Mouse (Mus musculus) liver, embryonic 13.5 days (tissue): ENCODE results near the gene Vwc2. TPM values are rescaled to one million over a fixed set of nuclear protein-coding genes. Genes with fewer than 3 reads are reported as not detected.

Source experiments
- ATAC-seq: fragments of 200-750 bp; cut with Nextera tagmentation; 2 replicates; pipeline ENCODE4 v1.8.0; 2017; ENCODE audit warnings: low read depth, mild to moderate bottlenecking, moderate number of reproducible peaks, moderate library complexity
- DNase-seq: peaks from one replicate; pipeline ENCODE4 v3.0.0; 2022
- H3K27ac ChIP-seq: fragments of 300-500 bp; sonication (generic); 2 replicates; pipeline ENCODE4 v1.5.1; 2015; ENCODE audit warnings: moderate library complexity, mild to moderate bottlenecking, inconsistent platforms
- H3K27me3 ChIP-seq: fragments of 300-500 bp; sonication (generic); 2 replicates; pipeline ENCODE4 v1.6.1; 2015; ENCODE audit warnings: mild to moderate bottlenecking, inconsistent platforms
- H3K36me3 ChIP-seq: fragments of 300-500 bp; sonication (generic); 2 replicates; pipeline ENCODE4 v1.6.1; 2015; ENCODE audit warnings: mild to moderate bottlenecking, inconsistent platforms
- H3K4me1 ChIP-seq: fragments of 300-500 bp; sonication (generic); replicated peaks from 2 replicates; pipeline ENCODE4 v1.6.1; 2015; ENCODE audit warnings: inconsistent platforms
- H3K4me2 ChIP-seq: fragments of 300-500 bp; sonication (generic); 2 replicates; pipeline ENCODE4 v1.6.1; 2015; ENCODE audit warnings: inconsistent platforms, mild to moderate bottlenecking, moderate library complexity
- H3K4me3 ChIP-seq: fragments of 300-500 bp; sonication (generic); replicated peaks from 2 replicates; pipeline ENCODE4 v1.5.1; 2015; ENCODE audit warnings: mild to moderate bottlenecking, inconsistent platforms
- H3K9ac ChIP-seq: fragments of 300-500 bp; sonication (generic); 2 replicates; pipeline ENCODE4 v1.6.1; 2015; ENCODE audit warnings: mild to moderate bottlenecking, inconsistent platforms
- H3K9me3 ChIP-seq: fragments of 300-500 bp; sonication (generic); replicated peaks from 2 replicates; pipeline ENCODE4 v1.6.1; 2016; ENCODE audit warnings: inconsistent platforms
- WGBS: fragments of 180-500 bp; shearing (Covaris S2); methylation state at CpG from one replicate; pipeline ENCODE4 v1.1.7; 2015; ENCODE audit not compliant: insufficient replicate concordance; 5-methylcytosine and 5-hydroxymethylcytosine counted together
- polyA plus RNA-seq: library from polyadenylated mRNA; unstranded; fragments of >200 nt; fragmentation: Nextera tagmentation; extraction: Ambion mirVana; gene quantifications from 2 replicates; pipeline ENCODE4 v1.2.1, GENCODE M21; 2015

Gene Vwc2
- polyA plus RNA-seq, 1 experiment from 2014 or later = 0.05 TPM

- ATAC-seq (no peak), DNase-seq (no peak)
- Histone ChIP-seq H3K4me1 (no peaks in the 10 kb centered on the region), H3K36me3 (no peaks in the 10 kb centered on the region), H3K9me3 (no peaks in the 10 kb centered on the region), H3K27ac (no peak overlapping the region), H3K9ac (no peak overlapping the region), H3K4me3 (no peak overlapping the region), H3K27me3 (no peaks in the 10 kb centered on the region), H3K4me2 (no peak overlapping the region)
- WGBS = 40% methylated on average over 6 of the region's 6 CpGs
These were observed 128.8 kb downstream of the Vwc2 start for GRCm38 (mm10) chr11:11242694-11243377.

DNA sequence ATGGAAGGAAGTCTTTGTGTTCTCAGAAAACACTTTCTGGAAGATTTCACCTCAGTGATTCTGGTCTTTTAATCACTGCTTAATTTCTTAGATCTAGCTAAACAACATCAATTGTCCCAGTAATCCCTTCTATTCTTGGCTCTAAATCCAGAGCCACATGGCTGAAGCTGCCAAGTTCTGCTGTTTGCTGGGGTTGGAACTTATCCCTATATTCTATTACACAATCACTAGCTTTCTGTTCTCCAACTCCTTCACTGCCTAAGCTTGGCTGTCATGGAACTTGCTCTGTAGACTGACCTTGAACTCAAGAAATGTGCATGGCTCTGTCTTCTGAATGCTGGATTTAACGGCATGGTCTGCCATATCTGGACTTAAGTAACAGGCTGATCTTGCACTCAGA, 143.3 kb downstream of the Vwc2 start:
- WGBS = 48% methylated on average over 1 of the region's 1 CpGs

DNA sequence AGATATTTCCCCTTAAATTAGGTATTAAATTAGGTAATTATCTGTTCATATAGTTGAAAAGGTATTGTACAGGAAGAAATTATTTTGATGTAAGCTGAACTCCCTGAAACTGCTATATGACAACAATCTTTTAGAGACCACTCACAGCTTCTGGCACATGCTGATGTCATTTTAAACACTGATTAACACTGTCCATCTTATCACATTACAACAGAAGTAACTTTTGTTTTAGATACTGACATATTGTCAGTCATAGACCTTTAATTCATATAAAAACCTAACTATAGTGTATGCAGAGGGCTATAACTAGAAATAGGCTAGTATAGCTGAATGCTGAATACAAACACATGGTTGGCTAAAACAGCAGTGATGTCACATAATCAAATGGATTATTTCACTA, 166.1 kb downstream of the Vwc2 start:
- H3K36me3 ChIP-seq = no peaks in the 10 kb centered on the region
- ATAC-seq (no peak), DNase-seq (no peak)
- H3K9me3 ChIP-seq = no peaks in the 10 kb centered on the region
- no peaks in the 10 kb centered on the region for H3K4me1 ChIP-seq
- H3K27me3 ChIP-seq = no peaks in the 10 kb centered on the region
- no peak overlapping the region for H3K4me3 ChIP-seq
- no peak overlapping the region for H3K9ac ChIP-seq
- no peak overlapping the region for H3K4me2 ChIP-seq
- H3K27ac ChIP-seq = no peak overlapping the region

More for the DNA sequence above, 143.3 kb downstream of the Vwc2 start:
- H3K4me2 ChIP-seq = no peak overlapping the region
- H3K27me3 ChIP-seq = no peaks in the 10 kb centered on the region
- H3K27ac ChIP-seq = no peak overlapping the region
- ATAC-seq = no peak
- H3K36me3 ChIP-seq = no peaks in the 10 kb centered on the region
- H3K9ac ChIP-seq = no peak overlapping the region
- no peak for DNase-seq
- no peaks in the 10 kb centered on the region for H3K9me3 ChIP-seq
- no peaks in the 10 kb centered on the region for H3K4me1 ChIP-seq
- no peak overlapping the region for H3K4me3 ChIP-seq

- Histone ChIP-seq H3K9ac (no peak overlapping the region), H3K4me1 (no peaks in the 10 kb centered on the region), H3K4me3 (no peak overlapping the region), H3K9me3 (no peaks in the 10 kb centered on the region), H3K36me3 (no peaks in the 10 kb centered on the region), H3K4me2 (no peak overlapping the region), H3K27ac (no peak overlapping the region), H3K27me3 (no peaks in the 10 kb centered on the region)
- DNase-seq (no peak), ATAC-seq (no peak)
- 60% methylated on average over 3 of the region's 3 CpGs for WGBS
These were observed 169.5 kb downstream of the Vwc2 start for GRCm38 (mm10) chr11:11283512-11283911.
